Comparison of ENCODE assay signal across 10 mouse cellular contexts in the genomic region with DNA sequence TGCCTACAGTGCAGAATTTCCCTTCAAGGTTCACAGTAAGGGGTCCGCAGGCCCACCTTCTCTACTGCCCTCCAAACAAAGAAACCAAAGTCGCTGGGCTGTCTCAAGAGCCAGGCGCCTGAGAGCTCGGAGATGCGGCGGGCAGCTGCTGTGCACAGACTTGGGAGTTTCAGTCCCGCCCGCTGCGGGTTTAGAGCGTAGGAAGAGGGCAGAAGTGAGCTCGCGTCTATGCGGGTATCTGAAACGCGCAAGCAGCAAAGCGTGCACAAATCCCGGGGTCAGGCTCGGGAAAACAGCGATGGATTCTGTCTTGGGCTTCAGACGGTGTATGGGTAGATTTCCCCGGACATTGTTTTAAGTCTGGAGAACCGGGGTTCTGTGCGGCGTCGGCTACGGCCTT. TPM values are rescaled to one million over a fixed set of nuclear protein-coding genes. Genes with fewer than 3 reads are reported as not detected.
DNase-seq lines count a peak whose midpoint lies in the region; ATAC-seq and TF ChIP-seq lines count a peak whose summit lies in the region.
"Had no signal": no experiment of that assay in that cellular context is flagged by ENCODE, and none has a peak within 500 bp of the region (broad histone marks: within the 10 kb centered on the region; RNA-seq: fewer than 3 reads in every experiment).

No protein-coding gene starts in this region.

- H3K27ac ChIP-seq in limb, embryonic 13.5 days = no peak overlapping the region
- H3K27ac ChIP-seq in stomach, postnatal 0 days (replicated peaks) = no peak overlapping the region
- no peak overlapping the region for H3K27ac ChIP-seq in liver, embryonic 12.5 days
- H3K27ac ChIP-seq: macrophage had no signal

- H3K4me3 ChIP-seq in limb, embryonic 13.5 days = peak overlapping the region; percentile 29
- H3K4me3 ChIP-seq in stomach, postnatal 0 days (ENCODE audit: low read depth, low read length) = peak overlapping the region; percentile 17; the same call in 1 of the 2 replicates
- H3K4me3 ChIP-seq in liver, embryonic 12.5 days = no peak overlapping the region

- H3K9ac ChIP-seq in limb, embryonic 13.5 days = no peak overlapping the region
- H3K9ac ChIP-seq in stomach, postnatal 0 days (ENCODE audit: low read length) = no peak overlapping the region
- H3K9ac ChIP-seq in liver, embryonic 12.5 days = no peak overlapping the region

- no peaks in the 10 kb centered on the region for H3K36me3 ChIP-seq in limb, embryonic 13.5 days
- no peaks in the 10 kb centered on the region for H3K36me3 ChIP-seq in stomach, postnatal 0 days (ENCODE audit: control insufficient read depth, insufficient read depth, low read length)
- H3K36me3 ChIP-seq in liver, embryonic 12.5 days = no peaks in the 10 kb centered on the region

- peak overlapping the region; percentile 52 for H3K4me2 ChIP-seq in limb, embryonic 13.5 days (replicated peaks)
- peak overlapping the region; percentile 39 for H3K4me2 ChIP-seq in stomach, postnatal 0 days (replicated peaks; ENCODE audit: low read depth)
- no peak overlapping the region for H3K4me2 ChIP-seq in liver, embryonic 12.5 days

- peak; percentile 32 to 37 for DNase-seq in cerebellum, postnatal 14 days
- DNase-seq in cerebellum, adult 9-10 months = no peak
- peak; percentile 26 for DNase-seq in testis, postnatal 14 days (ENCODE audit: low spot score)
- no peak for DNase-seq in testis, postnatal 10 days (ENCODE audit: low spot score)
- peak; percentile 45 for DNase-seq in stomach, postnatal 0 days (ENCODE audit: low spot score)
- no peak for DNase-seq in B cell, adult 2 months

- H3K9me3 ChIP-seq in limb, embryonic 13.5 days = no peaks in the 10 kb centered on the region
- H3K9me3 ChIP-seq in stomach, postnatal 0 days (ENCODE audit: control insufficient read depth, low read length) = no peaks in the 10 kb centered on the region
- H3K9me3 ChIP-seq in liver, embryonic 12.5 days (replicated peaks) = no peaks in the 10 kb centered on the region

- H3K4me1 ChIP-seq in limb, embryonic 13.5 days = peaks cover 26% of the 10 kb centered on the region
- H3K4me1 ChIP-seq in stomach, postnatal 0 days (replicated peaks; ENCODE audit: control insufficient read depth, insufficient read depth) = 0 out of 2 replicates have a peak, but pooled peaks cover 2% of the 10 kb centered on the region
- no peaks in the 10 kb centered on the region for H3K4me1 ChIP-seq in liver, embryonic 12.5 days

- no peak for TF ChIP-seq CTCF in stomach, postnatal 0 days (IDR thresholded peaks at IDR 0.05; ENCODE audit: low read depth)

- H3K27me3 ChIP-seq in limb, embryonic 13.5 days = peaks cover 100% of the 10 kb centered on the region
- H3K27me3 ChIP-seq in stomach, postnatal 0 days (ENCODE audit: control insufficient read depth, insufficient read depth, low read length) = peaks cover 19% of the 10 kb centered on the region; the same call in 1 of the 2 replicates
- H3K27me3 ChIP-seq in liver, embryonic 12.5 days (replicated peaks) = peaks cover 99% of the 10 kb centered on the region

- TF ChIP-seq EP300 in stomach, postnatal 0 days (optimal IDR thresholded peaks at IDR 0.05) = no peak

- ATAC-seq in limb, embryonic 13.5 days (ENCODE audit: low FRiP score, low read depth) = no peak
- ATAC-seq in stomach, postnatal 0 days (ENCODE audit: low FRiP score, low TSS enrichment) = no peak
- no peak for ATAC-seq in liver, embryonic 12.5 days

- WGBS in limb, embryonic 13.5 days = under 1% methylated on average over 26 of the region's 26 CpGs
- 1% methylated on average over 26 of the region's 26 CpGs for WGBS in stomach, postnatal 0 days
- WGBS in liver, embryonic 12.5 days (ENCODE audit: insufficient replicate concordance) = 4% methylated on average over 26 of the region's 26 CpGs

RNA-seq across cellular contexts. Expression of gene Sox14, which starts 7.4 kb away (rescaled TPM):
- 0.06 and 0.18 TPM in 2 replicates for polyA plus RNA-seq in limb, embryonic 13.5 days (2015; fragmentation: Nextera tagmentation; extraction: Ambion mirVana)
- polyA plus RNA-seq in stomach, postnatal 0 days (2015; fragmentation: Nextera tagmentation; extraction: Ambion mirVana) = not detected in 2 replicates
- not detected in 2 replicates for polyA plus RNA-seq in liver, embryonic 12.5 days (2016; fragmentation: Nextera tagmentation; extraction: Ambion mirVana)
- polyA plus RNA-seq: C2C12, macrophage had no signal

Comparison
In these comparisons a context has a peak if more than half of its experiments do, and no peak if none do; other contexts are left out.
1. DNase-seq: peak in cerebellum, postnatal 14 days (2 of 2), testis, postnatal 14 days (single experiment) and stomach, postnatal 0 days (single experiment); none in cerebellum, adult 9-10 months (single experiment), testis, postnatal 10 days (single experiment) and B cell, adult 2 months (0 of 2).